Mouse (Mus musculus): ENCODE measurements around the gene Psmd6. TPM values are rescaled to one million over a fixed set of nuclear protein-coding genes. Genes with fewer than 3 reads are reported as not detected.
A peak's percentile ranks its signal among the peaks of the same experiment; 100 is the strongest.

The Psmd6 gene
- polyA plus RNA-seq (2016; fragmentation: Nextera tagmentation; extraction: Ambion mirVana): 237 and 269 TPM in 2 replicates

DNA sequence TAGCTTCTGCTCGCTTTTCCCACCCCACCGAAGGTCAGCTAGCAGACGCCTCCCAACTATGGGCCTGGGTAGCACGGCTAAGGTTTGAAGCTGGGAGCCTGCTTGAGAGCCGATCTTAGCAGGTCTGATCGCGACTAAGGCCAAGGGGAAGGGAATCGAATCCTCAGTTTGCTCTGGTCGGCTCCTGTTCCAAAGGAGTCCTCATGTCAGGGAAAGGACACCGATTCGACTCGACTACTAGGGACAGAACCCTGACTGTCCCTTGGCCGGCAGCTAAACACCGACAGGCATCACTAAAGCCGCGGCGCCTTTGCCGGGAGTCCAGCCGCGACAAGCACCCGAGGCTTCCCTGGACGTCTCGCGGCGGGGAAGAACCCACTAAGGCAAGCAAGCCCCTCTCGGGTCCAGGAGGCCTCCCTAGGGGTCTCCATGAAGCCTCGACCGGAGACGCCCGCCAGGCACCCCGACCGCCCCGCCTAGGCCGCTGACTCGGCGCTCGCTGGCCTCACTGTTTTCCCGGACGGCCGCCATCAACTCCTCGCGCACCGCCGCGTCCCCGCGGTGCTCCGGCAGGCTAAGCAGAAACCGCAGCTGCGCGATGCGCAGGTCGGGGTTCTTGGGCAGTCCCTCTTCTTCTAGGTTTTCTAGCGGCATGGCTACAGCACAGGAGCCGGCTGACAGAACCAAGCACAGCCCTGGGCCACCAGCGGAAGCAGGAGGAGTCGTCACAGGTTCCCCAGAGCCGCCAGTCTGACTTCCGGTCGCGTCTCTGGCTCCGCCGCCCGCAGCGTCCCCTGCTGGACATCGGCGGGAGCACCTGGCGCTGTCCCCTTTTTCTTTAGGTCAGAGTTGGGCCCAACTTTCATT lies at the start of gene Psmd6:
Gene Psmd6, minus strand, starts transcription at position 755 of the 867 bp plus-strand sequence.
- peak; percentile 95 for DNase-seq (ENCODE audit: low spot score)
- H3K27me3 ChIP-seq (ENCODE audit: insufficient read depth, poor library complexity, severe bottlenecking): no peaks in the 10 kb centered on the region
- no peaks in the 10 kb centered on the region for H3K9me3 ChIP-seq
- WGBS: 1% methylated on average over 68 of the region's 68 CpGs
- H3K4me1 ChIP-seq: peaks cover 10% of the 10 kb centered on the region
- H3K27ac ChIP-seq: peak within 1 kb of the TSS; percentile 90
- peaks cover 33% of the 10 kb centered on the region for H3K36me3 ChIP-seq
- peak within 1 kb of the TSS; percentile 88 for H3K4me3 ChIP-seq

DNA sequence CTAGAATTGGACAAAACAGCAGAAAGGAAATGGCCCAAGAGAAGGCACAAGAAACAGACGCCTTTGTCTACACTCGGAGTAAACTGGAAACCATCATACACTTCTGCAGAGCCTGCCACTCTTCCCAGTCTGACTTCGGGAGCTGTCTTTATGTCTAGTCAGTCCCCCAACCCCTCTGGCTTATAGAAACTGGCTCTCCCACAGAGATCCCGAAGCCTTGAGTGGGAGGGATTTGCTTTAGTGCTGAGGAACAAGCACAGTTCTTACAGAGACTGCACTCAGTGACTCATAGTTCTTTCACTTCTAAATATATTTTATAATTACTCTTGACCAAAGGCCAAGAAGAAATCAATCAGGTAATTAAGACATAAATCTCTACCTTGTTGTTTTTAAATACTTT lies 10.1 kb downstream of the Psmd6 start:
- WGBS: 87% methylated on average over 4 of the region's 4 CpGs
- no peak for DNase-seq (ENCODE audit: low spot score)
- Histone ChIP-seq H3K27ac (no peak overlapping the region), H3K4me3 (no peak overlapping the region), H3K4me1 (no peaks in the 10 kb centered on the region), H3K27me3 (ENCODE audit: insufficient read depth, poor library complexity, severe bottlenecking) (no peaks in the 10 kb centered on the region), H3K36me3 (peaks cover 52% of the 10 kb centered on the region), H3K9me3 (no peaks in the 10 kb centered on the region)

GRCm38 (mm10) chr14:14104930-14105318 lies 15.9 kb downstream of the Psmd6 start:
- 74% methylated on average over 2 of the region's 2 CpGs for WGBS
- no peaks in the 10 kb centered on the region for H3K4me1 ChIP-seq
- H3K36me3 ChIP-seq: peaks cover 23% of the 10 kb centered on the region
- no peak for DNase-seq (ENCODE audit: low spot score)
- H3K27ac ChIP-seq: no peak overlapping the region
- H3K27me3 ChIP-seq (ENCODE audit: insufficient read depth, poor library complexity, severe bottlenecking): no peaks in the 10 kb centered on the region
- H3K9me3 ChIP-seq: no peaks in the 10 kb centered on the region
- H3K4me3 ChIP-seq: no peak overlapping the region

- H3K9me3 ChIP-seq: no peaks in the 10 kb centered on the region
- no peak overlapping the region for H3K27ac ChIP-seq
- H3K27me3 ChIP-seq (ENCODE audit: insufficient read depth, poor library complexity, severe bottlenecking): no peaks in the 10 kb centered on the region
- no peak for DNase-seq (ENCODE audit: low spot score)
- H3K4me3 ChIP-seq: no peak overlapping the region
- H3K4me1 ChIP-seq: no peaks in the 10 kb centered on the region
- peaks cover 25% of the 10 kb centered on the region for H3K36me3 ChIP-seq
- 61% methylated on average over 13 of the region's 13 CpGs for WGBS
Observed at GRCm38 (mm10) chr14:14104213-14104929, 16.4 kb downstream of the Psmd6 start.

GRCm38 (mm10) chr14:14101296-14101695 lies 19.5 kb downstream of the Psmd6 start:
- H3K4me3 ChIP-seq: no peak overlapping the region
- H3K9me3 ChIP-seq: no peaks in the 10 kb centered on the region
- H3K27me3 ChIP-seq (ENCODE audit: insufficient read depth, poor library complexity, severe bottlenecking): peaks cover 10% of the 10 kb centered on the region; the same call in 1 of the 2 replicates
- H3K4me1 ChIP-seq: no peaks in the 10 kb centered on the region
- peaks cover 29% of the 10 kb centered on the region for H3K36me3 ChIP-seq
- 92% methylated on average over 9 of the region's 9 CpGs for WGBS
- no peak overlapping the region for H3K27ac ChIP-seq
- DNase-seq (ENCODE audit: low spot score): no peak

GRCm38 (mm10) chr14:14100773-14101280 lies 20.0 kb downstream of the Psmd6 start:
- Histone ChIP-seq H3K4me3 (no peak overlapping the region), H3K27me3 (ENCODE audit: insufficient read depth, poor library complexity, severe bottlenecking) (peaks cover 15% of the 10 kb centered on the region; the same call in 1 of the 2 replicates), H3K36me3 (peaks cover 34% of the 10 kb centered on the region), H3K9me3 (no peaks in the 10 kb centered on the region), H3K27ac (no peak overlapping the region), H3K4me1 (no peaks in the 10 kb centered on the region)
- 89% methylated on average over 8 of the region's 8 CpGs for WGBS
- no peak for DNase-seq (ENCODE audit: low spot score)

DNA sequence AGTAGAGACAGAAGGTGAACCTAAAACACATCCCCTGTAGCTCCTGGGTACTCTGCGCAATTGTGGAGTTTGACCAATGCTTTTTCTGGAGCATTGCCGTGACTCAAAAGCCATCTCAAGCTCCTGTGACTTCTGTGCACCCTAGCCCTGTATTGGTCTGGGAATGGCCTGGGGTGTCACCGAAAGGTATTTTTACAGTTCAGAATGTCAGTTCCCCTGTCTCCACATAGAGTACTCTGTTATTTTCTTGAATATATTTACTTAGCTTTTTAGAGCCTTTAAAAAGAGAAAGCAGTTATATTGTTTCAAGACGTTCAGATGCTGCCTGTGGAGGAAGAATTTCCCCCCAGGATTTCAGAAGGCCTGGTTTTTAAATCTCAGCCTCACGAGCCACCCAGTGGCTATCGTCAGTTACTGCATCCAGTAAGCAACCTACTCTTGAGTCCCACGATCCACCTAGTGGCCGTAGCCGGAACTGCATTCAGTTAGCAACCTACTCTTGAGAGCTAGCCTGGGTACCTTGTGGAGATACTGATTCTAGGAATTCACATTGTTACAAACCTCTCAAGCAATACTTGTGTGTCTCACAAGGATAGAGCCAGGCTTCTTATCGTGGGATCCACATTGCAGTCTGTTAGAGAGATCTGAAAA lies 22.3 kb downstream of the Psmd6 start:
- no peak overlapping the region for H3K4me3 ChIP-seq
- no peaks in the 10 kb centered on the region for H3K4me1 ChIP-seq
- H3K27ac ChIP-seq: no peak overlapping the region
- H3K27me3 ChIP-seq (ENCODE audit: insufficient read depth, poor library complexity, severe bottlenecking): peaks cover 27% of the 10 kb centered on the region; the same call in 1 of the 2 replicates
- peaks cover 40% of the 10 kb centered on the region for H3K36me3 ChIP-seq
- 31% methylated on average over 10 of the region's 10 CpGs for WGBS
- no peaks in the 10 kb centered on the region for H3K9me3 ChIP-seq
- peak; percentile 90 for DNase-seq (ENCODE audit: low spot score)

DNA sequence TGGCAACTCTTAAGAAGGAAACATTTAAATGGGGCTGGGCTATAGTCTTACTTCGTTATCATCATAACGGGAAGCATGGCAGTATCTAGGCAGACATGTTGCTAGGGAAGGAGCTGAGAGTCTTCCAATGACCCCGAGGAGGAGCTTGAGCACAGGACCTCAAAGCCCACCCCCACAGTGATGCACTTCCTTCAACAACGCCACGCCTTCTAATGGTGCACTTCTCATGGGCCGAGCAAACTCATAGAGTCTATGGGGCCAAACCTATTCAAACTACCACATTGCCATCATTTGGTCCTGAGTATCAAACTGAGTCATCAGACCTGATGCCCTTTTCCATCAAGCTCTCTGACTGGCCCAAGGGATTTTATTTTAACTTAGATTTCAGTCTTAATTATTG lies 30.2 kb downstream of the Psmd6 start:
- H3K9me3 ChIP-seq: no peaks in the 10 kb centered on the region
- peaks cover 9% of the 10 kb centered on the region; the same call in 1 of the 2 replicates for H3K27me3 ChIP-seq (ENCODE audit: insufficient read depth, poor library complexity, severe bottlenecking)
- no peak overlapping the region for H3K4me3 ChIP-seq
- H3K4me1 ChIP-seq: peaks cover 13% of the 10 kb centered on the region; the same call in 1 of the 2 replicates
- H3K27ac ChIP-seq: no peak overlapping the region
- 95% methylated on average over 6 of the region's 6 CpGs for WGBS
- DNase-seq (ENCODE audit: low spot score): peak; percentile 63
- peaks cover 33% of the 10 kb centered on the region for H3K36me3 ChIP-seq

DNA sequence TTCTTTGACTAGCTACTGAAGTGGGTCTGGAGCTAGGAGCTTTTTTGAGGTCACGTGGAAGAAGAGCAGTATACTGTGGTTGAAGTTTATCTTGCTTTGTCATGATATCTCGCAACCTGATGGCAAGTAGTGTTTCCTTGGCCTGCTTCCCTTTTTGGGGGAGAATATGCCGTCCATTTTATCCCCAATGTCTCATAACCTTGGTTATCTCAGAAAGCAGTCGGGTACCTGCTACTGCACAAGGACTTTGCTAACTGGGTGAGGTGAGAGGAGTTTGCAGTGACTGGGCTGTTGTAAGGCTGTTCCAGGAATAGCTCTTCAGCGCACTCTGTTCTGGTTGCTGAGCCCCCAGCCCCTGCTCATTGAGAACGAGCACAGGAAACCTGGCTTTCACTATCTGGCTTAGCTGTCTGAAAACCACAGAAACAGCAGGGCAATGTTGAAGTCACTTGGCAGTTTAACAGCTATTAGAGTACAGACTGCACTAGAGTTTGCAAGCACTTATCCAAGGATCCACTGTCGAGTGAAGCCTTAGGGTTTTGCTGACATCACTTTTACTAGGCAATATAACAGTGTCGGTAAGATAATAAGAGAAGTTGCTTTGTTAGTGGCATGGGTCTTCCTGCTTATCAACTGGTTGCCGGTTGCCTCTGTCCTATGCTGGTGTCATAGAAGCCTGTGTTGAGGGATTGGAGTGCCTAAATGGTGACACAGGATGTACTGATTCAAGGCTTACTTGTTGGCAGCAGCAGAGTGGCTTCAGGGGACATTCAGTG lies 32.6 kb downstream of the Psmd6 start:
- 37% methylated on average over 9 of the region's 9 CpGs for WGBS
- H3K4me3 ChIP-seq: no peak overlapping the region
- no peak overlapping the region for H3K27ac ChIP-seq
- H3K36me3 ChIP-seq: peaks cover 24% of the 10 kb centered on the region
- peaks cover 13% of the 10 kb centered on the region; the same call in 1 of the 2 replicates for H3K4me1 ChIP-seq
- no peaks in the 10 kb centered on the region for H3K9me3 ChIP-seq
- DNase-seq (ENCODE audit: low spot score): no peak
- H3K27me3 ChIP-seq (ENCODE audit: insufficient read depth, poor library complexity, severe bottlenecking): no peaks in the 10 kb centered on the region; the same call in 1 of the 2 replicates

GRCm38 (mm10) chr14:14087348-14087747 lies 33.4 kb downstream of the Psmd6 start:
- 82% methylated on average over 6 of the region's 6 CpGs for WGBS
- H3K27ac ChIP-seq: no peak overlapping the region
- no peaks in the 10 kb centered on the region for H3K27me3 ChIP-seq (ENCODE audit: insufficient read depth, poor library complexity, severe bottlenecking)
- no peak overlapping the region for H3K4me3 ChIP-seq
- H3K36me3 ChIP-seq: peaks cover 16% of the 10 kb centered on the region
- peaks cover 13% of the 10 kb centered on the region; the same call in 1 of the 2 replicates for H3K4me1 ChIP-seq
- H3K9me3 ChIP-seq: no peaks in the 10 kb centered on the region
- no peak for DNase-seq (ENCODE audit: low spot score)

GRCm38 (mm10) chr14:14086711-14087263 lies 34.0 kb downstream of the Psmd6 start:
- H3K36me3 ChIP-seq: peaks cover 15% of the 10 kb centered on the region
- no peak overlapping the region for H3K4me3 ChIP-seq
- H3K27me3 ChIP-seq (ENCODE audit: insufficient read depth, poor library complexity, severe bottlenecking): no peaks in the 10 kb centered on the region
- peaks cover 13% of the 10 kb centered on the region; the same call in 1 of the 2 replicates for H3K4me1 ChIP-seq
- H3K9me3 ChIP-seq: no peaks in the 10 kb centered on the region
- no peak for DNase-seq (ENCODE audit: low spot score)
- 88% methylated on average over 4 of the region's 4 CpGs for WGBS
- H3K27ac ChIP-seq: no peak overlapping the region

DNA sequence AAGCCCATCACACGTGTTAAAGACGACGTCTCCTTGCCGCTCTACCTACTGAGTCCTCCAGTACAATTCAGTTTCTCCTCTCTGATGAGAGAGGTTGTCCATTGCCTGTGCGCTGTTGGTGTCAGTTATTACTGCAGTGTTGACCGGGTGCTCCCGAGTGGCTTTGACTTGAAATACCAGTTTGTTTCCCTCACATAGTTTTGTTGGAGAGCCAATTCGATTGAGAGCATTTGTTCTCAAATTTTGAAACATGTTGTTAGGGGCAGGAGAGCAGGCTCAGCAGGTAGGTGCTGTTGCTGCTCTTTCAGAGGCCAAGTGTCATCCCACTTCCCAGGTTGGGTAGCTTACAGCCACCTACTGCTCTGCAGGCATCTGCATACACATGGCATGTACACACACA lies 37.0 kb downstream of the Psmd6 start:
- Histone ChIP-seq H3K9me3 (no peaks in the 10 kb centered on the region), H3K36me3 (no peaks in the 10 kb centered on the region), H3K27ac (no peak overlapping the region), H3K4me3 (no peak overlapping the region), H3K4me1 (peaks cover 10% of the 10 kb centered on the region; the same call in 1 of the 2 replicates), H3K27me3 (ENCODE audit: insufficient read depth, poor library complexity, severe bottlenecking) (no peaks in the 10 kb centered on the region)
- 85% methylated on average over 8 of the region's 8 CpGs for WGBS
- DNase-seq (ENCODE audit: low spot score): no peak
